9 mouse cellular contexts compared by ENCODE assay signal in the genomic region with DNA sequence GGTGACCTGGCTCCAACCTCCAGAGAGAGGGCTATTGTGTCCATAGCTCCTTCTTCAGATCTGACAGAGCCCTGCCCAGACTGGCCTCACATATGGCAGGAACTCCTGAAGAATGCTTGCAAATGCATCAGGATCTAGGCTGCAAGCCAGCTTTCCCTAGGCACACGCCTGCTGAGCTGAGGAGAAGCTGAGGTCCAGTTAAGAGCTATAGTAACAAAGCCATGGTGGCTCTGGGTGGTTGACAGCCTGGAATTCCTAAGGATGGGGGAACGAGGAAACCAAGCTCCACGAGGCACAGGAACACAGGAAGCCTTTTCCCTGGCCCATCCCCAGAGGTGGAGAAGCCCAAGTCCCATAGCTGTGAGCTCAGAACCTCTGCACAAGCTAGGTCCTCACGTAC. TPM values are rescaled to one million over a fixed set of nuclear protein-coding genes. Genes with fewer than 3 reads are reported as not detected.
DNase-seq lines count a peak whose midpoint lies in the region; ATAC-seq lines count a peak whose summit lies in the region.
"Had no signal": no experiment of that assay in that cellular context is flagged by ENCODE, and none has a peak within 500 bp of the region (broad histone marks: within the 10 kb centered on the region; RNA-seq: fewer than 3 reads in every experiment).

No protein-coding gene starts in this region.

- peak overlapping the region; percentile 45 for H3K4me2 ChIP-seq in heart, embryonic 15.5 days
- H3K4me2 ChIP-seq in liver, embryonic 11.5 days = no peak overlapping the region

- no peaks in the 10 kb centered on the region for H3K9me3 ChIP-seq in heart, embryonic 15.5 days (replicated peaks)
- no peaks in the 10 kb centered on the region for H3K9me3 ChIP-seq in liver, embryonic 11.5 days (ENCODE audit: control insufficient read depth, low read length)

- H3K4me3 ChIP-seq in heart, embryonic 15.5 days = no peak overlapping the region
- H3K4me3 ChIP-seq in liver, embryonic 11.5 days (ENCODE audit: low read depth, low read length) = no peak overlapping the region

- no peak for DNase-seq in frontal cortex, postnatal 25 days (ENCODE audit: low spot score in 2 of 2)
- DNase-seq in adipocyte (ENCODE audit: low spot score) = peak; percentile 54
- no peak for DNase-seq in liver, embryonic 11.5 days (ENCODE audit: low spot score)
- DNase-seq in layer of hippocampus, adult 18-20 months (ENCODE audit: low spot score in 2 of 2) = no peak
- DNase-seq in thymus, postnatal 25 days = no peak

- ATAC-seq in frontal cortex, adult (ENCODE audit: low TSS enrichment) = peak; percentile 60; the same call in 1 of the 2 replicates
- peak; percentile 84 for ATAC-seq in heart, embryonic 15.5 days (replicated peaks; ENCODE audit: insufficient number of reproducible peaks, insufficient read depth, low FRiP score, low read depth)
- no peak for ATAC-seq in liver, embryonic 11.5 days (replicated peaks; ENCODE audit: low FRiP score)
- ATAC-seq in erythroid progenitor cell, adult 5-6 weeks (replicated peaks; ENCODE audit: low FRiP score, poor library complexity, severe bottlenecking) = no peak

- peak overlapping the region; percentile 98 for H3K27ac ChIP-seq in heart, embryonic 15.5 days
- peak overlapping the region; percentile 38; the same call in 1 of the 2 replicates for H3K27ac ChIP-seq in liver, embryonic 11.5 days (ENCODE audit: low read depth, low read length)
- H3K27ac ChIP-seq: liver, embryonic 14.5 days had no signal

- no peak overlapping the region for H3K9ac ChIP-seq in heart, embryonic 15.5 days
- H3K9ac ChIP-seq in liver, embryonic 11.5 days (ENCODE audit: low read depth, low read length) = no peak overlapping the region
- H3K9ac ChIP-seq: liver, embryonic 14.5 days had no signal

- no peaks in the 10 kb centered on the region for H3K27me3 ChIP-seq in heart, embryonic 15.5 days
- H3K27me3 ChIP-seq in liver, embryonic 11.5 days (replicated peaks; ENCODE audit: control insufficient read depth, insufficient read depth, low read length) = no peaks in the 10 kb centered on the region

- peaks cover 93% of the 10 kb centered on the region for H3K4me1 ChIP-seq in heart, embryonic 15.5 days (replicated peaks)
- H3K4me1 ChIP-seq in liver, embryonic 11.5 days (replicated peaks; ENCODE audit: control insufficient read depth, insufficient read depth, low read length) = peaks cover 28% of the 10 kb centered on the region

- peaks cover 7% of the 10 kb centered on the region; the same call in 1 of the 2 replicates for H3K36me3 ChIP-seq in heart, embryonic 15.5 days
- peaks cover 9% of the 10 kb centered on the region; the same call in 1 of the 2 replicates for H3K36me3 ChIP-seq in liver, embryonic 11.5 days (ENCODE audit: control insufficient read depth, insufficient read depth, low read length)

- 15% methylated on average over 4 of the region's 4 CpGs for WGBS in heart, embryonic 15.5 days
- WGBS in liver, embryonic 11.5 days = 44% methylated on average over 4 of the region's 4 CpGs

RNA-seq across cellular contexts. Expression of gene 2310022B05Rik, which starts 10.6 kb away (rescaled TPM):
- polyA plus RNA-seq in heart, embryonic 15.5 days (2015; fragmentation: Nextera tagmentation; extraction: Ambion mirVana) = 40.9 and 49.2 TPM in 2 replicates
- polyA plus RNA-seq in liver, embryonic 11.5 days (2014; fragmentation: Nextera tagmentation; extraction: Ambion mirVana) = 16.3 and 17.5 TPM in 2 replicates
- 38.6 and 42.8 TPM in 2 replicates for total RNA-seq in erythroid progenitor cell, adult 5-6 weeks (2015; ENCODE audit: low replicate concordance)
- total RNA-seq in erythroid progenitor cell, adult 5-6 weeks (2017; ENCODE audit: low replicate concordance) = 12.5 and 17.8 TPM in 2 replicates
- 10 to 100 TPM; 72.1 to 76.9 TPM for total RNA-seq in layer of hippocampus, adult 18-20 months (2021)

Comparison
In these comparisons a context has a peak if more than half of its experiments do, and no peak if none do; other contexts are left out.
1. ATAC-seq: peak in frontal cortex, adult (single experiment) and heart, embryonic 15.5 days (single experiment); none in liver, embryonic 11.5 days (single experiment) and erythroid progenitor cell, adult 5-6 weeks (single experiment).